Mouse (Mus musculus) C2C12 (cell line): ENCODE measurements at regions not wholly inside any gene's neighbourhood (a gene's known extent, or its start where the extent isn't known, plus 50 kb on each side); places are given as distances from the start of the nearest gene placed in this dataset.

ENCODE experiments used
- CTCF ChIP-seq: IDR thresholded peaks from one replicate; pipeline ENCODE4 v1.5.1; 2011; ENCODE audit not compliant: control insufficient read depth, insufficient read depth, insufficient read length
- FOSL1 ChIP-seq: IDR thresholded peaks from one replicate; pipeline ENCODE4 v1.8.0; 2011; ENCODE audit warnings: mild to moderate bottlenecking, low read length; ENCODE audit not compliant: poor library complexity, insufficient read depth, severe bottlenecking
- MYOG ChIP-seq: IDR thresholded peaks from one replicate; pipeline ENCODE4 v1.6.1; 2011; ENCODE audit not compliant: control insufficient read depth, insufficient read length; ENCODE audit errors: extremely low read depth

GRCm38 (mm10) chr16:30151104-30151503 is 86.9 kb downstream of the Hes1 start:
- TF ChIP-seq CTCF = no peak
- TF ChIP-seq MYOG = no peak
- no peak for TF ChIP-seq FOSL1
